Mouse (Mus musculus): ENCODE data around the gene Gabrb1.

GRCm38 (mm10) chr5:72138256-72138655 is 480.3 kb downstream of the Gabrb1 start:
- TF ChIP-seq CTCF (IDR thresholded peaks at IDR 0.05; ENCODE audit: low read depth) (no peak), EP300 (IDR thresholded peaks at IDR 0.05; ENCODE audit: low read depth) (no peak)
